Mouse (Mus musculus) thymus, adult 2 months (tissue): Measurements from ENCODE around the gene Spp2.

Source experiments
- CTCF ChIP-seq: fragments of 200-500 bp; IDR thresholded peaks from 2 replicates; pipeline ENCODE4 v1.5.1; 2012; ENCODE audit warnings: mild to moderate bottlenecking, control low read depth, low read length, moderate library complexity, borderline replicate concordance; ENCODE audit not compliant: control insufficient read depth, poor library complexity, insufficient read depth; ENCODE audit errors: extremely low read depth
- POLR2A ChIP-seq: fragments of 200-500 bp; IDR thresholded peaks from 2 replicates; pipeline ENCODE4 v1.6.1; 2012; ENCODE audit warnings: mild to moderate bottlenecking, low read length, control low read depth, moderate library complexity; ENCODE audit not compliant: control insufficient read depth, poor library complexity, insufficient read depth; ENCODE audit errors: extremely low read depth

- TF ChIP-seq CTCF: no peak
- TF ChIP-seq POLR2A: no peak
Observed at GRCm38 (mm10) chr1:88472258-88472657, 65.5 kb downstream of the Spp2 start.
